Mouse (Mus musculus): ENCODE results near the gene Las1l.

DNA sequence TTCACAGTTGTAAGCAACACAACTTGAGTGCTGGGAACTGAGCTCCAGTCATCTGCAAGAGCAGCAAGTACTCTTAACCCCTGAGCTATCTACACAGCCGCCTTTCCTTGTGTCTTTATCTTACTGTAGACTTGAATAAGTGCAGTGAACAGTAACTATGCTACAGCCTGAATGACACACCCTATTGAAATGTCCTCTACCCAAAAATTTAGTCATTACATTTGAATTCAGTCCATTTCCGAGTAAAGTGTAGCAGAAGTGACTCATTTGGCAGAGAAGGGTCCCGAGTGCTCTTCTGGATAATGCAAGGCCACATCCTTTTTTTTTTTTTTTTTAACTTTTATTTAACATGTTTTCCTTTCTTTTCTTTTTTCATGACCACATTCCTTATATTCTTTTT lies 54.0 kb downstream of the Las1l start:
- no peak for TF ChIP-seq CTCF (conservative IDR thresholded peaks at IDR 0.05; ENCODE audit: low read length)
- no peak for TF ChIP-seq POU5F1 (IDR thresholded peaks at IDR 0.05; ENCODE audit: borderline replicate concordance, low read length)
- no peak for TF ChIP-seq NANOG (IDR thresholded peaks at IDR 0.05; ENCODE audit: borderline replicate concordance, low read length)

All from E14TG2a.4 (cell line).